Comparison of ENCODE assay signal across 15 mouse cellular contexts in the genomic region with DNA sequence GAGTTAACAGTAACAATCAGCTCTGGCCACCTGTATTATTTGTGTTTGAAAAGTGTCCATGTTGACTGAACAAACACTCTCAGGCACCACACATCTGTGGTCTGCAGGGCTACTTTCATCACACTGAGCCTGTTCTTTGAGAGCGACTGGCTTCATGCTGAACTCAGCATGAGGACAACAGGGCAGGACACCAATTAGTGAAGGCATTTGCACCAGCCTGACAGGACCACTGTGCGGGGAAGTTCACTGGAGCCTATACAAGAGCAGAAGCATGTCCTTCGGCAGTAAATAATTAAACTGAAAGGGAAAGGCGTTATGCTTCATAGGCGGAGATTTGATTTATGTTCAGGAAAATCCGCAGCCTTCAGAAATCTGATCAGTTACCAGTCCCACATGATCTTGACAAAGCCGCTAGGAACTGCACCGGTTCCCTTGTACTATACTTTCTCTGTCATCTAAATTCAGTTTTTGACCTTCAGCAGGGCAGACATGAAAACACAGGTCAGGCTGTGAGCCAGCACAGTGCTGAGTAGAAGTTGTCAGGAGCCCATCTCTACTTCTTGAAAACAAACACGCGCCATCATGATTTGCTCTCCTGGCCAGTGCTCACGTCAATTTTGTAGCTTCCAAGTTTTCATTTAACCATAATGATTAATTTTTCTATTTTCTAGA.
DNase-seq lines count a peak whose midpoint lies in the region; ATAC-seq lines count a peak whose summit lies in the region.
"Had no signal": no experiment of that assay in that cellular context is flagged by ENCODE, and none has a peak within 500 bp of the region (broad histone marks: within the 10 kb centered on the region; RNA-seq: fewer than 3 reads in every experiment).

No protein-coding gene starts in this region.

- no peak overlapping the region for H3K27ac ChIP-seq in intestine, embryonic 16.5 days (ENCODE audit: low read length)
- H3K27ac ChIP-seq in limb, embryonic 10.5 days: no peak overlapping the region
- no peak overlapping the region for H3K27ac ChIP-seq in forebrain, embryonic 15.5 days (replicated peaks)
- H3K27ac ChIP-seq: forebrain, embryonic 12.5 days; layer of hippocampus, adult 2 months; liver, embryonic 14.5 days had no signal

- no peaks in the 10 kb centered on the region for H3K27me3 ChIP-seq in intestine, embryonic 16.5 days (replicated peaks; ENCODE audit: control insufficient read depth, insufficient read depth, low read length)
- peaks cover 21% of the 10 kb centered on the region; the same call in 1 of the 2 replicates for H3K27me3 ChIP-seq in limb, embryonic 10.5 days (ENCODE audit: low read depth, poor library complexity, severe bottlenecking)
- H3K27me3 ChIP-seq in forebrain, embryonic 15.5 days: no peaks in the 10 kb centered on the region
- H3K27me3 ChIP-seq: forebrain, embryonic 12.5 days had no signal

- peak; percentile 10 to 44 for DNase-seq in adrenal gland, adult (ENCODE audit: inconsistent age in 2 of 2, low spot score in 1 of 2)
- no peak for DNase-seq in adrenal gland, adult 8-10 months
- DNase-seq in Muller cell, postnatal 12 days (ENCODE audit: inconsistent ontology term): peak; percentile 78
- peak; percentile 47 for DNase-seq in limb, embryonic 10.5 days (ENCODE audit: low spot score)
- DNase-seq in frontal cortex, postnatal 36 days (ENCODE audit: low spot score in 2 of 2): no peak
- DNase-seq in right cerebral cortex, adult 2 months (ENCODE audit: low spot score in 2 of 2): no peak
- DNase-seq: adrenal gland, postnatal 25 days; cerebellum, postnatal 36 days had no signal

- H3K36me3 ChIP-seq in intestine, embryonic 16.5 days (ENCODE audit: control insufficient read depth, insufficient read depth, low read length): no peaks in the 10 kb centered on the region
- H3K36me3 ChIP-seq in limb, embryonic 10.5 days: no peaks in the 10 kb centered on the region
- H3K36me3 ChIP-seq in forebrain, embryonic 15.5 days: no peaks in the 10 kb centered on the region
- H3K36me3 ChIP-seq: forebrain, embryonic 12.5 days; G1E had no signal

- 49% methylated on average over 11 of the region's 11 CpGs for WGBS in intestine, embryonic 16.5 days
- 56% methylated on average over 11 of the region's 11 CpGs for WGBS in limb, embryonic 10.5 days
- 41% methylated on average over 11 of the region's 11 CpGs for WGBS in forebrain, embryonic 15.5 days

- no peak overlapping the region for H3K4me2 ChIP-seq in intestine, embryonic 16.5 days (ENCODE audit: low read depth, low read length)
- H3K4me2 ChIP-seq in forebrain, embryonic 15.5 days (replicated peaks): no peak overlapping the region
- H3K4me2 ChIP-seq: forebrain, embryonic 12.5 days; heart, embryonic 11.5 days had no signal

- no peak overlapping the region for H3K9ac ChIP-seq in intestine, embryonic 16.5 days (ENCODE audit: low read depth, low read length)
- no peak overlapping the region for H3K9ac ChIP-seq in forebrain, embryonic 15.5 days (replicated peaks)
- H3K9ac ChIP-seq: forebrain, embryonic 12.5 days; liver, embryonic 14.5 days had no signal

- H3K4me3 ChIP-seq in intestine, embryonic 16.5 days (ENCODE audit: low read length): no peak overlapping the region
- no peak overlapping the region for H3K4me3 ChIP-seq in limb, embryonic 10.5 days
- H3K4me3 ChIP-seq in forebrain, embryonic 15.5 days: no peak overlapping the region
- H3K4me3 ChIP-seq: forebrain, embryonic 12.5 days; layer of hippocampus, adult 2 months had no signal

- no peaks in the 10 kb centered on the region for H3K9me3 ChIP-seq in intestine, embryonic 16.5 days (ENCODE audit: control insufficient read depth, low read length)
- no peaks in the 10 kb centered on the region for H3K9me3 ChIP-seq in limb, embryonic 10.5 days (replicated peaks)
- no peaks in the 10 kb centered on the region for H3K9me3 ChIP-seq in forebrain, embryonic 15.5 days
- H3K9me3 ChIP-seq: forebrain, embryonic 12.5 days; G1E had no signal

- ATAC-seq in intestine, embryonic 16.5 days: 0 out of 2 replicates have a peak, but pooled peaks have one; percentile 13
- ATAC-seq in forebrain, embryonic 15.5 days (replicated peaks): no peak

- no peaks in the 10 kb centered on the region for H3K4me1 ChIP-seq in intestine, embryonic 16.5 days (ENCODE audit: control insufficient read depth, insufficient read depth, low read length)
- H3K4me1 ChIP-seq in limb, embryonic 10.5 days: peaks cover 21% of the 10 kb centered on the region
- H3K4me1 ChIP-seq in forebrain, embryonic 15.5 days: no peaks in the 10 kb centered on the region

Comparison
In these comparisons a context has a peak if more than half of its experiments do, and no peak if none do; other contexts are left out.
1. DNase-seq: peak in adrenal gland, adult (2 of 2), Muller cell, postnatal 12 days (single experiment) and limb, embryonic 10.5 days (single experiment); none in adrenal gland, adult 8-10 months (single experiment), frontal cortex, postnatal 36 days (0 of 2) and right cerebral cortex, adult 2 months (0 of 2).